Mouse (Mus musculus): ENCODE results near the gene Prr9. TPM values are rescaled to one million over a fixed set of nuclear protein-coding genes. Genes with fewer than 3 reads are reported as not detected.

Prr9 gene
- polyA plus RNA-seq, 1 experiment, result 0.40 TPM

DNA sequence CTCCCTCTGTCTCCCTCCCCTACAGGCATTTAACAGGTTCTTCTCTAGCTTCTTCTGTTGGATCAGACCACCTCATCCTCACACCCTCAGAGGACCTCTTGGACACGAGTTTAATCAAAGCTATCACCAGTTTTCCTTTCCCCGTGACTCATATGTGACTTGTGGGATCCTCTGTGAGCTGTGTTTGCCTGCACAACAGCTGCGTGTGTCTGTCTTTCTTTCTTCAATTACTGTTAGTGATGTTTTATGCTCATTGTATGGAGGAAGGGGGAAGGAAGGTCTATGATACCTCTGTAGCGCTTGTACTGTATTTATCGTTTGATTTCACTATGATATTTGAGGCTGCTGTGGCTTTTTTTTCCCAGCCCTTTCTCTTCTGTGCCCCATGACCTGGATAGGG, 24.2 kb upstream of the Prr9 start:
- Histone ChIP-seq H3K4me3 (no peak overlapping the region), H3K36me3 (ENCODE audit: control insufficient read depth, insufficient read depth) (no peaks in the 10 kb centered on the region), H3K79me2 (ENCODE audit: control insufficient read depth, insufficient read depth) (no peaks in the 10 kb centered on the region), H3K4me2 (ENCODE audit: low read depth) (peak overlapping the region; percentile 59), H3K27me3 (ENCODE audit: control insufficient read depth, insufficient read depth, insufficient read length) (no peaks in the 10 kb centered on the region), H3ac (ENCODE audit: control insufficient read depth, insufficient read length) (no peak overlapping the region)
- TF ChIP-seq TCF3 (IDR thresholded peaks at IDR 0.05; ENCODE audit: insufficient read length, low read depth) (peak; percentile 26), CEBPB (IDR thresholded peaks at IDR 0.05; ENCODE audit: insufficient read depth, poor library complexity, severe bottlenecking) (no peak), MYOD1 (IDR thresholded peaks at IDR 0.05; ENCODE audit: control insufficient read depth in 1 of 3, insufficient read length in 2 of 3, low read depth in 2 of 3) (peak; percentile 67 to 97 (median 94)), MAX (IDR thresholded peaks at IDR 0.05; ENCODE audit: low read depth) (no peak), POLR2A (IDR thresholded peaks at IDR 0.05; ENCODE audit: insufficient read length, low read depth) (no peak), TCF12 (IDR thresholded peaks at IDR 0.05; ENCODE audit: insufficient read depth, poor library complexity, severe bottlenecking) (no peak), REST (IDR thresholded peaks at IDR 0.05; ENCODE audit: insufficient read depth, insufficient read length) (no peak), POLR2AphosphoS2 (IDR thresholded peaks at IDR 0.05; ENCODE audit: insufficient read length, low read depth) (no peak), E2F4 (IDR thresholded peaks at IDR 0.05; ENCODE audit: insufficient read depth) (no peak), USF1 (IDR thresholded peaks at IDR 0.05; ENCODE audit: low read depth) (no peak), MYOG (IDR thresholded peaks at IDR 0.05; ENCODE audit: control insufficient read depth in 1 of 3, insufficient read depth in 1 of 3, insufficient read length in 2 of 3, low read depth in 2 of 3) (no peak), SRF (IDR thresholded peaks at IDR 0.05; ENCODE audit: control insufficient read depth, insufficient read length, low read depth) (no peak)

DNA sequence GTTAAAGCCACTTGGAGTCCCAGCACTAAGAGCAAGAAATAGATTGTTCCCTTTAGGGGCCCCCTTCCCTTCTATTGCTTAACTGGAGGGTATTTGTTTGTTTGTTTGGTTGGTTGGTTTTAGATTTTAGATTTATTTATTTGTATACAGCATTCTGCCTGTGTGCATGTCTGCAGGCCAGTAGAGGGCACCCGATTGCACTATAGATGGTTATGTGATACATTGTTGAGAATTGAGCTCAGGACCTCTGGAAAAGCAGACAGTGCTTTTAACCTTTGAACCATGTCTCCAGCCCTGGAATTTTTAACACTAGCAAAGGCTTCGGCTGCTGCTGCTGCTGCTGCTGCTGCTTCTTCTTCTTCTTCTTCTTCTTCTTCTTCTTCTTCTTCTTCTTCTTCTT, 23.7 kb upstream of the Prr9 start:
- Histone ChIP-seq H3K27me3 (ENCODE audit: control insufficient read depth, insufficient read depth, insufficient read length) (no peaks in the 10 kb centered on the region), H3K79me2 (ENCODE audit: control insufficient read depth, insufficient read depth) (no peaks in the 10 kb centered on the region), H3K4me2 (ENCODE audit: low read depth) (peak overlapping the region; percentile 59), H3ac (ENCODE audit: control insufficient read depth, insufficient read length) (no peak overlapping the region), H3K4me3 (no peak overlapping the region), H3K36me3 (ENCODE audit: control insufficient read depth, insufficient read depth) (no peaks in the 10 kb centered on the region)
- TF ChIP-seq MYOG (IDR thresholded peaks at IDR 0.05; ENCODE audit: control insufficient read depth in 1 of 3, insufficient read depth in 1 of 3, insufficient read length in 2 of 3, low read depth in 2 of 3) (no peak), MYOD1 (IDR thresholded peaks at IDR 0.05; ENCODE audit: control insufficient read depth in 1 of 3, insufficient read length in 2 of 3, low read depth in 2 of 3) (no peak), POLR2A (IDR thresholded peaks at IDR 0.05; ENCODE audit: insufficient read length, low read depth) (no peak), CEBPB (IDR thresholded peaks at IDR 0.05; ENCODE audit: insufficient read depth, poor library complexity, severe bottlenecking) (no peak), USF1 (IDR thresholded peaks at IDR 0.05; ENCODE audit: low read depth) (no peak), REST (IDR thresholded peaks at IDR 0.05; ENCODE audit: insufficient read depth, insufficient read length) (no peak), MAX (IDR thresholded peaks at IDR 0.05; ENCODE audit: low read depth) (no peak), SRF (IDR thresholded peaks at IDR 0.05; ENCODE audit: control insufficient read depth, insufficient read length, low read depth) (no peak), TCF12 (IDR thresholded peaks at IDR 0.05; ENCODE audit: insufficient read depth, poor library complexity, severe bottlenecking) (no peak), POLR2AphosphoS2 (IDR thresholded peaks at IDR 0.05; ENCODE audit: insufficient read length, low read depth) (no peak), E2F4 (IDR thresholded peaks at IDR 0.05; ENCODE audit: insufficient read depth) (no peak), TCF3 (IDR thresholded peaks at IDR 0.05; ENCODE audit: insufficient read length, low read depth) (no peak)

DNA sequence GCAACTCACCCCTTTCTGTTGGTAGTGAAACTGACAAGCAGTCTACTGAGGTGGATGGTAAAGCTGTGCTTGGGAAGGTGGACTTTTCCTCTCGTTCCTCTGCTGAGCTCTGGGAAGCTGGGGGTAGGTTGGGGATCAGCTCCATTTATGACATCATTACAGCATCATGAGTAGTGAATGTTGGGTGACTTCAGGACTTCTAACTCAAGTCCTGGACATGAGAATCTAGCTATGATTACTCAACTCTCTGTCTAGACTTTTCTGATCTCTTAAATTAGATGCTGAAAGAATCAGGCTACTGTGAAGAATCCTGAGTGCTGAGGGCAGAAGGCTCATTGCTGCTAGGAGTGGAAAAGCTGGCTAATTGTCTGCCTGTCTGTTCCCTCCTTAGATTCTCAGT, 18.9 kb upstream of the Prr9 start, which contains the start of gene Lelp1:
Gene Lelp1, minus strand, starts transcription at position 101 of the 400 bp plus-strand sequence.
- H3K4me3 ChIP-seq, result no peak within 1 kb of the TSS
- no peaks in the 10 kb centered on the region for H3K36me3 ChIP-seq (ENCODE audit: control insufficient read depth, insufficient read depth)
- TF ChIP-seq POLR2AphosphoS2 (IDR thresholded peaks at IDR 0.05; ENCODE audit: insufficient read length, low read depth) (no peak), REST (IDR thresholded peaks at IDR 0.05; ENCODE audit: insufficient read depth, insufficient read length) (no peak), TCF12 (IDR thresholded peaks at IDR 0.05; ENCODE audit: insufficient read depth, poor library complexity, severe bottlenecking) (no peak), POLR2A (IDR thresholded peaks at IDR 0.05; ENCODE audit: insufficient read length, low read depth) (no peak), MAX (IDR thresholded peaks at IDR 0.05; ENCODE audit: low read depth) (no peak), SRF (IDR thresholded peaks at IDR 0.05; ENCODE audit: control insufficient read depth, insufficient read length, low read depth) (no peak), MYOD1 (IDR thresholded peaks at IDR 0.05; ENCODE audit: control insufficient read depth in 1 of 3, insufficient read length in 2 of 3, low read depth in 2 of 3) (no peak), MYOG (IDR thresholded peaks at IDR 0.05; ENCODE audit: control insufficient read depth in 1 of 3, insufficient read depth in 1 of 3, insufficient read length in 2 of 3, low read depth in 2 of 3) (no peak), CEBPB (IDR thresholded peaks at IDR 0.05; ENCODE audit: insufficient read depth, poor library complexity, severe bottlenecking) (no peak), E2F4 (IDR thresholded peaks at IDR 0.05; ENCODE audit: insufficient read depth) (no peak), TCF3 (IDR thresholded peaks at IDR 0.05; ENCODE audit: insufficient read length, low read depth) (no peak), USF1 (IDR thresholded peaks at IDR 0.05; ENCODE audit: low read depth) (no peak)
- no peaks in the 10 kb centered on the region for H3K79me2 ChIP-seq (ENCODE audit: control insufficient read depth, insufficient read depth)
- H3ac ChIP-seq (ENCODE audit: control insufficient read depth, insufficient read length), result no peak within 1 kb of the TSS
- no peak within 1 kb of the TSS for H3K4me2 ChIP-seq (ENCODE audit: low read depth)
- H3K27me3 ChIP-seq (ENCODE audit: control insufficient read depth, insufficient read depth, insufficient read length), result no peaks in the 10 kb centered on the region

DNA sequence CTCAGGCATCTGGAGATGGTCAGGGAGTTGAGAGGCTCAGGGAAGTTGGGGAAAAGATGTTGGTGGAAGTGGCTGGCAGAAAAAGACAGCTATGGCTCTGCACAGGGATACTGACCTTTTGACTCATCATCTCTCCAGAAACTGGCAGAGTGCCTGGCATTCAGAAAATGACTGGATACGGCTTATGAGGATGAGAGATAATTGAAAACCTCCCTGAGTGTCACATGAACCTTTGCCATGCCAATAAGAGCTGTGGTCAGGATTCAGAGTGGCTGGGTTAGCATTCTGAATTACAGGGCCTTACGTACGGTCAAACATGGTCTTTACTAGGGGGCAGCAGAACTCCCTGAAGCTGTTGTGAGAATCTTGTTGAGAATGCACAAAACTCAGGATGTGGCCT, 2.8 kb downstream of the Prr9 start:
- no peaks in the 10 kb centered on the region for H3K79me2 ChIP-seq (ENCODE audit: control insufficient read depth, insufficient read depth)
- TF ChIP-seq MAX (IDR thresholded peaks at IDR 0.05; ENCODE audit: low read depth) (no peak), USF1 (IDR thresholded peaks at IDR 0.05; ENCODE audit: low read depth) (peak; percentile 54), TCF3 (IDR thresholded peaks at IDR 0.05; ENCODE audit: insufficient read length, low read depth) (no peak), SRF (IDR thresholded peaks at IDR 0.05; ENCODE audit: control insufficient read depth, insufficient read length, low read depth) (no peak), POLR2A (IDR thresholded peaks at IDR 0.05; ENCODE audit: insufficient read length, low read depth) (no peak), E2F4 (IDR thresholded peaks at IDR 0.05; ENCODE audit: insufficient read depth) (no peak), REST (IDR thresholded peaks at IDR 0.05; ENCODE audit: insufficient read depth, insufficient read length) (no peak), CEBPB (IDR thresholded peaks at IDR 0.05; ENCODE audit: insufficient read depth, poor library complexity, severe bottlenecking) (no peak)
- H3ac ChIP-seq (ENCODE audit: control insufficient read depth, insufficient read length), result no peak overlapping the region

More for the DNA sequence above, 2.8 kb downstream of the Prr9 start:
- Histone ChIP-seq H3K27me3 (ENCODE audit: control insufficient read depth, insufficient read depth, insufficient read length) (no peaks in the 10 kb centered on the region), H3K4me2 (ENCODE audit: low read depth) (no peak overlapping the region), H3K36me3 (ENCODE audit: control insufficient read depth, insufficient read depth) (no peaks in the 10 kb centered on the region), H3K4me3 (no peak overlapping the region)
